Mouse (Mus musculus): Measurements from ENCODE around the gene Usp2. TPM values are rescaled to one million over a fixed set of nuclear protein-coding genes. Genes with fewer than 3 reads are reported as not detected.

Usp2 gene
- polyA plus RNA-seq, 1 experiment from 2014 or later: 29.4 TPM

Other genes with a start within 250 kb of the Usp2 start
- gene Thy1, start 23.6 kb upstream of the Usp2 start, polyA plus RNA-seq (2014; fragmentation: Nextera tagmentation; extraction: Ambion mirVana): 14.3 and 19.9 TPM in 2 replicates
- 0.14 TPM in 1 of 2 replicates, not detected in the other for gene Mfrp, start 34.7 kb downstream of the Usp2 start, polyA plus RNA-seq (2014; fragmentation: Nextera tagmentation; extraction: Ambion mirVana)
- gene C1qtnf5, start 40.2 kb downstream of the Usp2 start, polyA plus RNA-seq (2014; fragmentation: Nextera tagmentation; extraction: Ambion mirVana): 4.6 and 5.4 TPM in 2 replicates
- gene Gm49380, start 46.5 kb downstream of the Usp2 start, polyA plus RNA-seq (2014; fragmentation: Nextera tagmentation; extraction: Ambion mirVana): 0.09 and 0.14 TPM in 2 replicates
- 51.1 and 78.4 TPM in 2 replicates for gene Rnf26, start 46.5 kb downstream of the Usp2 start, polyA plus RNA-seq (2014; fragmentation: Nextera tagmentation; extraction: Ambion mirVana)
- 26.3 and 39.7 TPM in 2 replicates for gene Mcam, start 67.4 kb downstream of the Usp2 start, polyA plus RNA-seq (2014; fragmentation: Nextera tagmentation; extraction: Ambion mirVana)
- 14.8 and 27.9 TPM in 2 replicates for gene Cbl, start 167.0 kb downstream of the Usp2 start, polyA plus RNA-seq (2014; fragmentation: Nextera tagmentation; extraction: Ambion mirVana)
- gene Ccdc153, start 173.7 kb downstream of the Usp2 start, polyA plus RNA-seq (2014; fragmentation: Nextera tagmentation; extraction: Ambion mirVana): not detected in 2 replicates
- gene Pdzd3, start 184.4 kb downstream of the Usp2 start, polyA plus RNA-seq (2014; fragmentation: Nextera tagmentation; extraction: Ambion mirVana): 1.9 and 4.2 TPM in 2 replicates
- gene Nlrx1, start 201.6 kb downstream of the Usp2 start, polyA plus RNA-seq (2014; fragmentation: Nextera tagmentation; extraction: Ambion mirVana): 3.2 and 5.6 TPM in 2 replicates
- 1.5 and 2.7 TPM in 2 replicates for gene Abcg4, start 221.6 kb downstream of the Usp2 start, polyA plus RNA-seq (2014; fragmentation: Nextera tagmentation; extraction: Ambion mirVana)
- 15.9 and 24.5 TPM in 2 replicates for gene Hinfp, start 238.7 kb downstream of the Usp2 start, polyA plus RNA-seq (2014; fragmentation: Nextera tagmentation; extraction: Ambion mirVana)

Data from kidney, embryonic 14.5 days (tissue).